Mouse (Mus musculus) C2C12 (cell line): Measurements from ENCODE around the gene Cxcr6.

Experiments
- CEBPB ChIP-seq: IDR thresholded peaks from one replicate; pipeline ENCODE4 v1.6.1; 2011; ENCODE audit warnings: low read depth, mild to moderate bottlenecking, control low read depth, moderate library complexity
- CTCF ChIP-seq: IDR thresholded peaks from one replicate; pipeline ENCODE4 v1.5.1; 2011; ENCODE audit not compliant: control insufficient read depth, insufficient read depth, insufficient read length
- MAX ChIP-seq: IDR thresholded peaks from one replicate; pipeline ENCODE4 v1.6.1; 2011; ENCODE audit warnings: mild to moderate bottlenecking, control low read depth
- MYOG ChIP-seq: IDR thresholded peaks from one replicate; pipeline ENCODE4 v1.6.1; 2011; ENCODE audit not compliant: control insufficient read depth, insufficient read length; ENCODE audit errors: extremely low read depth
- USF1 ChIP-seq: IDR thresholded peaks from one replicate; pipeline ENCODE4 v1.6.1; 2011; ENCODE audit warnings: low read depth, mild to moderate bottlenecking, control low read depth, moderate library complexity

GRCm38 (mm10) chr9:123852449-123853390 lies 46.4 kb downstream of the Cxcr6 start:
- TF ChIP-seq USF1 (no peak), CTCF (no peak), CEBPB (no peak), MAX (no peak), MYOG (no peak)
